Comparison of ENCODE assay signal across 13 mouse cellular contexts in genomic region chr12:69417701-69418291, GRCm38 (mm10). TPM values are rescaled to one million over a fixed set of nuclear protein-coding genes. Genes with fewer than 3 reads are reported as not detected.
A peak's percentile ranks its signal among the peaks of the same experiment; 100 is the strongest.
DNase-seq lines count a peak whose midpoint lies in the region; ATAC-seq lines count a peak whose summit lies in the region.
"Had no signal": no experiment of that assay in that cellular context is flagged by ENCODE, and none has a peak within 500 bp of the region (broad histone marks: within the 10 kb centered on the region; RNA-seq: fewer than 3 reads in every experiment).

No protein-coding gene starts in this region.

- no peak overlapping the region for H3K9ac ChIP-seq in hindbrain, embryonic 16.5 days (ENCODE audit: low read depth, low read length)
- H3K9ac ChIP-seq in hindbrain, embryonic 11.5 days (ENCODE audit: low read depth, low read length): no peak overlapping the region
- H3K9ac ChIP-seq: heart, embryonic 12.5 days; limb, embryonic 12.5 days had no signal

- no peaks in the 10 kb centered on the region for H3K27me3 ChIP-seq in hindbrain, embryonic 16.5 days (replicated peaks; ENCODE audit: control insufficient read depth, insufficient read depth, low read length)
- H3K27me3 ChIP-seq in hindbrain, embryonic 11.5 days (ENCODE audit: control insufficient read depth, insufficient read depth, low read length): no peaks in the 10 kb centered on the region
- H3K27me3 ChIP-seq: heart, embryonic 12.5 days; limb, embryonic 12.5 days had no signal

- DNase-seq in hindbrain, embryonic 11.5 days (ENCODE audit: low spot score): no peak
- DNase-seq in A20 (ENCODE audit: low read depth, low spot score): peak; percentile 7
- peak; percentile 94 for DNase-seq in brain, adult 2 months (ENCODE audit: low read depth, low spot score)
- peak; percentile 82 to 83 for DNase-seq in cerebellum, postnatal 36 days
- no peak for DNase-seq in lung, postnatal 10 days
- no peak for DNase-seq in yolk sac, embryonic 10.5 days (ENCODE audit: low spot score)
- DNase-seq in gastrocnemius, postnatal 36 days: no peak
- DNase-seq: gastrocnemius, adult 2 months; lung, adult 2 months had no signal

- no peak overlapping the region for H3K4me3 ChIP-seq in hindbrain, embryonic 16.5 days (ENCODE audit: low read length)
- H3K4me3 ChIP-seq in hindbrain, embryonic 11.5 days (ENCODE audit: low read depth, low read length): no peak overlapping the region
- H3K4me3 ChIP-seq: forebrain, embryonic 10.5 days; gastrocnemius, adult 2 months; heart, embryonic 12.5 days; limb, embryonic 12.5 days had no signal

- no peak overlapping the region for H3K4me2 ChIP-seq in hindbrain, embryonic 16.5 days (ENCODE audit: low read length)
- no peak overlapping the region for H3K4me2 ChIP-seq in hindbrain, embryonic 11.5 days (replicated peaks; ENCODE audit: low read depth, low read length)
- H3K4me2 ChIP-seq: heart, embryonic 12.5 days; limb, embryonic 12.5 days had no signal

- ATAC-seq in hindbrain, embryonic 16.5 days: peak; percentile 85
- no peak for ATAC-seq in hindbrain, embryonic 11.5 days (ENCODE audit: low FRiP score)

- 61% methylated on average over 9 of the region's 9 CpGs for WGBS in hindbrain, embryonic 16.5 days
- WGBS in hindbrain, embryonic 11.5 days: 65% methylated on average over 9 of the region's 9 CpGs

- intact Hi-C loops in gastrocnemius, postnatal 36 days (cut with DNase I): no loop called here

- H3K36me3 ChIP-seq in hindbrain, embryonic 16.5 days (ENCODE audit: control insufficient read depth, insufficient read depth, low read length): no peaks in the 10 kb centered on the region
- no peaks in the 10 kb centered on the region for H3K36me3 ChIP-seq in hindbrain, embryonic 11.5 days (ENCODE audit: control insufficient read depth, insufficient read depth, low read length)
- H3K36me3 ChIP-seq: forebrain, embryonic 10.5 days; heart, embryonic 12.5 days; limb, embryonic 12.5 days had no signal

- no peaks in the 10 kb centered on the region for H3K4me1 ChIP-seq in hindbrain, embryonic 16.5 days (ENCODE audit: control insufficient read depth, insufficient read depth, low read depth, low read length)
- no peaks in the 10 kb centered on the region for H3K4me1 ChIP-seq in hindbrain, embryonic 11.5 days (replicated peaks; ENCODE audit: control insufficient read depth, insufficient read depth, low read length)

- peaks cover 3% of the 10 kb centered on the region; the same call in 1 of the 2 replicates for H3K9me3 ChIP-seq in hindbrain, embryonic 16.5 days (ENCODE audit: control insufficient read depth, low read length)
- no peaks in the 10 kb centered on the region for H3K9me3 ChIP-seq in hindbrain, embryonic 11.5 days (ENCODE audit: control insufficient read depth, low read length)
- H3K9me3 ChIP-seq: heart, embryonic 12.5 days had no signal

- H3K27ac ChIP-seq in hindbrain, embryonic 16.5 days (ENCODE audit: low read depth, low read length): no peak overlapping the region
- no peak overlapping the region for H3K27ac ChIP-seq in hindbrain, embryonic 11.5 days (ENCODE audit: low read depth, low read length)
- H3K27ac ChIP-seq: forebrain, embryonic 10.5 days; gastrocnemius, adult 2 months; limb, embryonic 12.5 days had no signal

RNA-seq across cellular contexts. Expression of gene Gm9887, which starts 45.5 kb away (rescaled TPM):
- 0.56 and 0.66 TPM in 2 replicates for polyA plus RNA-seq in hindbrain, embryonic 16.5 days (2015; fragmentation: Nextera tagmentation; extraction: Ambion mirVana)
- 1.3 and 2.2 TPM in 2 replicates for polyA plus RNA-seq in hindbrain, embryonic 11.5 days (2014; fragmentation: Nextera tagmentation; extraction: Ambion mirVana)
- not detected for total RNA-seq in gastrocnemius, postnatal 36 days (2021)
- total RNA-seq: gastrocnemius, adult 2 months had no signal

RNA-seq across cellular contexts. Expression of gene Arf6, which starts 45.8 kb away (rescaled TPM):
- 20.7 and 21.8 TPM in 2 replicates for polyA plus RNA-seq in hindbrain, embryonic 16.5 days (2015; fragmentation: Nextera tagmentation; extraction: Ambion mirVana)
- polyA plus RNA-seq in hindbrain, embryonic 11.5 days (2014; fragmentation: Nextera tagmentation; extraction: Ambion mirVana): 47.4 and 49.9 TPM in 2 replicates
- total RNA-seq in gastrocnemius, postnatal 36 days (2021): 10 to 100 TPM; 18.3 to 20.9 TPM

Comparison
In these comparisons a context has a peak if more than half of its experiments do, and no peak if none do; other contexts are left out.
1. DNase-seq: peak in A20 (single experiment), brain, adult 2 months (single experiment) and cerebellum, postnatal 36 days (2 of 2); none in hindbrain, embryonic 11.5 days (single experiment), lung, postnatal 10 days (single experiment), yolk sac, embryonic 10.5 days (single experiment) and gastrocnemius, postnatal 36 days (0 of 2).